Mouse (Mus musculus): ENCODE measurements around the gene Klhdc8b. TPM values are rescaled to one million over a fixed set of nuclear protein-coding genes. Genes with fewer than 3 reads are reported as not detected.
A peak's percentile ranks its signal among the peaks of the same experiment; 100 is the strongest.

The Klhdc8b gene
- polyA plus RNA-seq, 1 experiment, result 1.4 TPM

DNA sequence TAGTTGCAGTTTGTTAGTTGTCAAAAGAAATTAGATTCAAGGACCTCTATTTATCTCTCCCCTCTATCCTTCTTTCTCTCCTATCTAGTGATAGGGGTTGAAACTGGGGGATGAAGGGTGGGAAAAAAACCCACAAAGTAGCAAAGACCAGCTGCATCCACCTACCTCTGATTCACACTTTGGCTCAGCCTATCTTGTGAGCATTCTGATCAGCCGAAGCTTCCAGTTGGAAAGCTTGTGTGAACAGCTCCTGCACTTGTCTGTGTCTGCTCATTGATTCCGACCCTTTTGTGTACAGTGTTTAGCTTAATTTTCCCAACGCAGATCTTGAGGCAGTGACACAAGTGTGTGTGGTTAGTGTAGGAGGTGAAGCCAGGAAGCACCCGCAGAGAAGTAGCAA lies 7.9 kb downstream of the Klhdc8b start:
- Histone ChIP-seq H3ac (ENCODE audit: control insufficient read depth, insufficient read length, low read depth) (no peak overlapping the region), H3K36me3 (ENCODE audit: control insufficient read depth, insufficient read depth) (no peaks in the 10 kb centered on the region), H3K79me3 (ENCODE audit: low read depth) (no peaks in the 10 kb centered on the region), H3K4me3 (ENCODE audit: insufficient read depth, poor library complexity, severe bottlenecking) (no peak overlapping the region), H3K27me3 (ENCODE audit: control insufficient read depth, insufficient read depth, insufficient read length) (no peaks in the 10 kb centered on the region), H3K79me2 (ENCODE audit: control insufficient read depth, insufficient read depth) (no peaks in the 10 kb centered on the region)
- no peak for TF ChIP-seq FOSL1 (IDR thresholded peaks at IDR 0.05; ENCODE audit: insufficient read depth, low read length, poor library complexity, severe bottlenecking)

DNA sequence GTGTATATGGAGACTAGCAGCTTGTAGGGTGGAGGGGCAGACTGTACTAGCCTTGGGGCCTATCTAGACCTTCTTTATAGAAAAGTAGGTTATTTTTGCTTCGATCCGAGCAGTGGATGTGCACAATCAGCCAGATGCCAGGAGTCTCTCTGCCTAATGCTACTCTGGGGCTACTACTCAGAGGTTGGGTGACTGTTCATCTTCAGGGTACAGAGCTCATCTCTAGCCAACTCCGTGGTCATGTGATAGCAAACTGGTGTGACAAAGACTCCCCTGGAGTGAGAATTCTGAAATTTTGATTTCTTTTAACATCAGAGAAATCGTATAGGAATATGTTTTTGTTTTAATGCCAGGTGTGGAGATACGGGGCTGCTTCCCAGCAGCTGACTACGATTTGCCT lies 8.5 kb downstream of the Klhdc8b start:
- no peaks in the 10 kb centered on the region for H3K27me3 ChIP-seq (ENCODE audit: control insufficient read depth, insufficient read depth, insufficient read length)
- H3ac ChIP-seq (ENCODE audit: control insufficient read depth, insufficient read length, low read depth), result no peak overlapping the region
- no peaks in the 10 kb centered on the region for H3K79me3 ChIP-seq (ENCODE audit: low read depth)
- no peaks in the 10 kb centered on the region for H3K36me3 ChIP-seq (ENCODE audit: control insufficient read depth, insufficient read depth)
- no peak overlapping the region for H3K4me3 ChIP-seq (ENCODE audit: insufficient read depth, poor library complexity, severe bottlenecking)
- no peak for TF ChIP-seq MYOG (IDR thresholded peaks at IDR 0.05; ENCODE audit: control insufficient read depth, extremely low read depth, insufficient read length)
- TF ChIP-seq CEBPB (IDR thresholded peaks at IDR 0.05; ENCODE audit: low read depth), result no peak
- no peak for TF ChIP-seq CTCF (IDR thresholded peaks at IDR 0.05; ENCODE audit: control insufficient read depth, insufficient read depth, insufficient read length)
- no peak for TF ChIP-seq FOSL1 (IDR thresholded peaks at IDR 0.05; ENCODE audit: insufficient read depth, low read length, poor library complexity, severe bottlenecking)
- no peak for TF ChIP-seq MYOD1 (IDR thresholded peaks at IDR 0.05; ENCODE audit: control insufficient read depth, insufficient read length, low read depth)
- TF ChIP-seq MAX (IDR thresholded peaks at IDR 0.05), result no peak
- no peak for TF ChIP-seq USF1 (IDR thresholded peaks at IDR 0.05; ENCODE audit: low read depth)
- no peaks in the 10 kb centered on the region for H3K79me2 ChIP-seq (ENCODE audit: control insufficient read depth, insufficient read depth)

DNA sequence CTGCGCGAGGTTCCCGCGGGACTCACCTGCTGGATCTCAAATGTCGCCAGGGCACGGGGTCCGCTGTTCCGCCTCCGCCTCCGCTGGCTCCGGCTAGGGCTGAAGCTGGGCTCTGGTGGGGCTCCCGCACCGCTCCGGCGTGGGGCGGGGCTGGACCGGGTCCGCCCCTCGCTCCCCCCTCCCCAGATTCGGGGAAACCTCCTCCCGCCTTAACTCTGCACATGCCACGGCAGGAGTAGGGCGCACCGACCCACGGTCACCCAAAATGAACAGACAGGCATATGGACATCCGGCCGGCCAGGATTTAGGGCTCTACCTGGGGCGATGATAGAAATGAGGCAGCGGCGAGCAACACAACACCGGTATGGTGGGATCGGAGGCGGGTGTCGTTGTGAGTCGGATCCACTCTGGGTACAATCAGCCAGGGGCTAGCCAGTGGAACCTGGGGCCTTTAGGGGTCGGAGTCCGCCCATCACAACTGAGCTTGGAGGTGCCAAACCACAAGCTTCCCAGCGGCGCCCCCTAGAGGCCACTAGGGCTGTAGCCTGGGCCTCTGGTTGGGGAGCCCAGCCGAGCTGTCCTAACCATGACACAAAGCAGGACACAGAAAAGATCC lies 9.0 kb downstream of the Klhdc8b start:
- H3K79me3 ChIP-seq (ENCODE audit: low read depth), result no peaks in the 10 kb centered on the region
- no peaks in the 10 kb centered on the region for H3K79me2 ChIP-seq (ENCODE audit: control insufficient read depth, insufficient read depth)
- no peaks in the 10 kb centered on the region for H3K27me3 ChIP-seq (ENCODE audit: control insufficient read depth, insufficient read depth, insufficient read length)
- H3K36me3 ChIP-seq (ENCODE audit: control insufficient read depth, insufficient read depth), result no peaks in the 10 kb centered on the region
- H3ac ChIP-seq (ENCODE audit: control insufficient read depth, insufficient read length, low read depth), result peak overlapping the region; percentile 14
- TF ChIP-seq FOSL1 (IDR thresholded peaks at IDR 0.05; ENCODE audit: insufficient read depth, low read length, poor library complexity, severe bottlenecking) (no peak), CTCF (IDR thresholded peaks at IDR 0.05; ENCODE audit: control insufficient read depth, insufficient read depth, insufficient read length) (peak; percentile 71)
- H3K4me3 ChIP-seq (ENCODE audit: insufficient read depth, poor library complexity, severe bottlenecking), result no peak overlapping the region

- Histone ChIP-seq H3K27me3 (ENCODE audit: control insufficient read depth, insufficient read depth, insufficient read length) (no peaks in the 10 kb centered on the region), H3K79me3 (ENCODE audit: low read depth) (no peaks in the 10 kb centered on the region), H3ac (ENCODE audit: control insufficient read depth, insufficient read length, low read depth) (no peak overlapping the region), H3K4me3 (ENCODE audit: insufficient read depth, poor library complexity, severe bottlenecking) (no peak overlapping the region), H3K36me3 (ENCODE audit: control insufficient read depth, insufficient read depth) (no peaks in the 10 kb centered on the region), H3K79me2 (ENCODE audit: control insufficient read depth, insufficient read depth) (no peaks in the 10 kb centered on the region)
- TF ChIP-seq FOSL1 (IDR thresholded peaks at IDR 0.05; ENCODE audit: insufficient read depth, low read length, poor library complexity, severe bottlenecking) (no peak), MYOD1 (IDR thresholded peaks at IDR 0.05; ENCODE audit: control insufficient read depth, insufficient read length, low read depth) (no peak), MAX (IDR thresholded peaks at IDR 0.05) (no peak)
Measured at GRCm38 (mm10) chr9:108451519-108452160, 9.7 kb downstream of the Klhdc8b start.

DNA sequence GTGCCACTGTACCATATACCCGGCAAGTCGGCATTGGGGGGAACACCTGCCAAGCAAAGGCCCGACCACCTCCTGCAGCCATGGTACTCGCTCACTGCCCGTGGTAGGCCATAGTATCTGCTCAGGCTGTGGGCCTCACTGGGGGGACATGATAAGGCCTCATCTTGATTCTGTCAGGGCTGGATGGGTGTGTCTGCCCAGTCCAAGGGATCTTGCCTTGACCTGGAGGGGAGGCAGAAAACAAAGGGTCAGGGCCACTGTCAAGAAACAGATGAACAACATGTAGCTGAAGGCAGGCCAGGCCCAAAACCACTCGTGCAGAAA lies 10.2 kb downstream of the Klhdc8b start:
- H3K4me3 ChIP-seq (ENCODE audit: insufficient read depth, poor library complexity, severe bottlenecking), result no peak overlapping the region
- no peak overlapping the region for H3ac ChIP-seq (ENCODE audit: control insufficient read depth, insufficient read length, low read depth)
- TF ChIP-seq CEBPB (IDR thresholded peaks at IDR 0.05; ENCODE audit: low read depth) (no peak), CTCF (IDR thresholded peaks at IDR 0.05; ENCODE audit: control insufficient read depth, insufficient read depth, insufficient read length) (no peak), USF1 (IDR thresholded peaks at IDR 0.05; ENCODE audit: low read depth) (no peak), MYOD1 (IDR thresholded peaks at IDR 0.05; ENCODE audit: control insufficient read depth, insufficient read length, low read depth) (no peak), FOSL1 (IDR thresholded peaks at IDR 0.05; ENCODE audit: insufficient read depth, low read length, poor library complexity, severe bottlenecking) (no peak), MYOG (IDR thresholded peaks at IDR 0.05; ENCODE audit: control insufficient read depth, extremely low read depth, insufficient read length) (no peak), MAX (IDR thresholded peaks at IDR 0.05) (no peak)
- H3K79me3 ChIP-seq (ENCODE audit: low read depth), result no peaks in the 10 kb centered on the region
- no peaks in the 10 kb centered on the region for H3K36me3 ChIP-seq (ENCODE audit: control insufficient read depth, insufficient read depth)
- H3K79me2 ChIP-seq (ENCODE audit: control insufficient read depth, insufficient read depth), result no peaks in the 10 kb centered on the region
- H3K27me3 ChIP-seq (ENCODE audit: control insufficient read depth, insufficient read depth, insufficient read length), result no peaks in the 10 kb centered on the region

- H3ac ChIP-seq (ENCODE audit: control insufficient read depth, insufficient read length, low read depth), result no peak overlapping the region
- no peaks in the 10 kb centered on the region for H3K79me3 ChIP-seq (ENCODE audit: low read depth)
- TF ChIP-seq USF1 (IDR thresholded peaks at IDR 0.05; ENCODE audit: low read depth), result no peak
- TF ChIP-seq CTCF (IDR thresholded peaks at IDR 0.05; ENCODE audit: control insufficient read depth, insufficient read depth, insufficient read length), result no peak
- TF ChIP-seq MAX (IDR thresholded peaks at IDR 0.05), result no peak
- TF ChIP-seq MYOG (IDR thresholded peaks at IDR 0.05; ENCODE audit: control insufficient read depth, extremely low read depth, insufficient read length), result no peak
- no peak for TF ChIP-seq FOSL1 (IDR thresholded peaks at IDR 0.05; ENCODE audit: insufficient read depth, low read length, poor library complexity, severe bottlenecking)
- no peak for TF ChIP-seq CEBPB (IDR thresholded peaks at IDR 0.05; ENCODE audit: low read depth)
- no peak for TF ChIP-seq MYOD1 (IDR thresholded peaks at IDR 0.05; ENCODE audit: control insufficient read depth, insufficient read length, low read depth)
- peaks cover 4% of the 10 kb centered on the region for H3K27me3 ChIP-seq (ENCODE audit: control insufficient read depth, insufficient read depth, insufficient read length)
- no peaks in the 10 kb centered on the region for H3K36me3 ChIP-seq (ENCODE audit: control insufficient read depth, insufficient read depth)
- no peaks in the 10 kb centered on the region for H3K79me2 ChIP-seq (ENCODE audit: control insufficient read depth, insufficient read depth)
- no peak overlapping the region for H3K4me3 ChIP-seq (ENCODE audit: insufficient read depth, poor library complexity, severe bottlenecking)
Measured at GRCm38 (mm10) chr9:108450292-108451169, 10.8 kb downstream of the Klhdc8b start.

Data from C2C12 (cell line).